Mouse (Mus musculus) MEL-GATA-1-ER (cell line): ENCODE data around the gene Smyd2.

Source experiments
- DNase-seq: peaks from one replicate; pipeline ENCODE4 v3.0.0-alpha.2; 2012; ENCODE audit warnings: low read depth; ENCODE audit errors: extremely low read depth

The Smyd2 gene

GRCm38 (mm10) chr1:189919756-189920155, 2.4 kb downstream of the Smyd2 start:
- no peak for DNase-seq

GRCm38 (mm10) chr1:189917126-189917500, 5.0 kb downstream of the Smyd2 start:
- no peak for DNase-seq

GRCm38 (mm10) chr1:189916422-189917125, 5.6 kb downstream of the Smyd2 start:
- no peak for DNase-seq

GRCm38 (mm10) chr1:189913093-189913760, 8.9 kb downstream of the Smyd2 start:
- DNase-seq, result no peak

- no peak for DNase-seq
Measured at GRCm38 (mm10) chr1:189910685-189911345, 11.3 kb downstream of the Smyd2 start.

- no peak for DNase-seq
Measured at GRCm38 (mm10) chr1:189903169-189903568, 19.0 kb downstream of the Smyd2 start.

- DNase-seq, result no peak
Measured at GRCm38 (mm10) chr1:189902413-189902812, 19.8 kb downstream of the Smyd2 start.

GRCm38 (mm10) chr1:189899526-189899925, 22.6 kb downstream of the Smyd2 start:
- no peak for DNase-seq

- DNase-seq, result no peak
Measured at GRCm38 (mm10) chr1:189898708-189899107, 23.5 kb downstream of the Smyd2 start.

- no peak for DNase-seq
Measured at GRCm38 (mm10) chr1:189897861-189898260, 24.3 kb downstream of the Smyd2 start.

- DNase-seq, result no peak
Measured at GRCm38 (mm10) chr1:189894191-189894590, 28.0 kb downstream of the Smyd2 start.

- DNase-seq, result no peak
Measured at GRCm38 (mm10) chr1:189888749-189889148, 33.4 kb downstream of the Smyd2 start.

- no peak for DNase-seq
Measured at GRCm38 (mm10) chr1:189887518-189887917, 34.6 kb downstream of the Smyd2 start.

- DNase-seq, result no peak
Measured at GRCm38 (mm10) chr1:189885975-189886374, 36.2 kb downstream of the Smyd2 start.

GRCm38 (mm10) chr1:189884951-189885350, 37.2 kb downstream of the Smyd2 start:
- DNase-seq, result no peak

GRCm38 (mm10) chr1:189883531-189884170, 38.5 kb downstream of the Smyd2 start:
- no peak for DNase-seq

- no peak for DNase-seq
Measured at GRCm38 (mm10) chr1:189882886-189883285, 39.3 kb downstream of the Smyd2 start.

- DNase-seq, result no peak
Measured at GRCm38 (mm10) chr1:189880745-189881144, 41.4 kb downstream of the Smyd2 start.

GRCm38 (mm10) chr1:189879965-189880364, 42.2 kb downstream of the Smyd2 start:
- DNase-seq, result no peak

GRCm38 (mm10) chr1:189879212-189879611, 43.0 kb downstream of the Smyd2 start:
- no peak for DNase-seq

- DNase-seq, result no peak
Measured at GRCm38 (mm10) chr1:189876162-189876561, 46.0 kb downstream of the Smyd2 start.

GRCm38 (mm10) chr1:189875439-189875861, 46.7 kb downstream of the Smyd2 start:
- DNase-seq, result no peak
